Mouse (Mus musculus): Measurements from ENCODE around the gene Spata3. TPM values are rescaled to one million over a fixed set of nuclear protein-coding genes. Genes with fewer than 3 reads are reported as not detected.
A peak's percentile ranks its signal among the peaks of the same experiment; 100 is the strongest.

Gene Spata3
- polyA plus RNA-seq, 1 experiment from 2014 or later, result not detected

GRCm38 (mm10) chr1:86064271-86064991, 47.8 kb downstream of the Spata3 start, which contains the start of gene Psmd1:
Gene Psmd1, plus strand, starts transcription at chr1:86064387.
- Histone ChIP-seq H3K36me3 (ENCODE audit: insufficient read depth, low read length) (no peaks in the 10 kb centered on the region), H3K4me3 (ENCODE audit: low read depth, low read length) (peak within 1 kb of the TSS; percentile 97), H3K27me3 (replicated peaks; ENCODE audit: insufficient read depth, low read length) (no peaks in the 10 kb centered on the region), H3K9me3 (ENCODE audit: low read length) (no peaks in the 10 kb centered on the region), H3K4me1 (ENCODE audit: insufficient read depth, low read depth, low read length) (peaks cover 9% of the 10 kb centered on the region; the same call in 1 of the 2 replicates), H3K4me2 (replicated peaks; ENCODE audit: low read depth, low read length) (peak within 1 kb of the TSS; percentile 87), H3K27ac (ENCODE audit: low read length) (peak within 1 kb of the TSS; percentile 87), H3K9ac (replicated peaks; ENCODE audit: low read depth) (peak within 1 kb of the TSS; percentile 96)
- TF ChIP-seq EP300 (IDR thresholded peaks at IDR 0.05) (peak; percentile 81), CTCF (IDR thresholded peaks at IDR 0.05) (peak; percentile 93)
- WGBS, result under 1% methylated on average over 44 of the region's 47 CpGs
- peak; percentile 96 for DNase-seq (ENCODE audit: low spot score)
- ATAC-seq, result peak; percentile 94

- WGBS, result 90% methylated on average over 2 of the region's 2 CpGs
- H3K9me3 ChIP-seq (ENCODE audit: low read length), result no peaks in the 10 kb centered on the region
- TF ChIP-seq EP300 (IDR thresholded peaks at IDR 0.05) (no peak), CTCF (IDR thresholded peaks at IDR 0.05) (no peak)
- ATAC-seq (no peak), DNase-seq (ENCODE audit: low spot score) (no peak)
- H3K27me3 ChIP-seq (replicated peaks; ENCODE audit: insufficient read depth, low read length), result no peaks in the 10 kb centered on the region
- no peak overlapping the region for H3K4me3 ChIP-seq (ENCODE audit: low read depth, low read length)
- no peak overlapping the region for H3K4me2 ChIP-seq (replicated peaks; ENCODE audit: low read depth, low read length)
- H3K9ac ChIP-seq (replicated peaks; ENCODE audit: low read depth), result no peak overlapping the region
- H3K36me3 ChIP-seq (ENCODE audit: insufficient read depth, low read length), result peaks cover 46% of the 10 kb centered on the region
- H3K4me1 ChIP-seq (ENCODE audit: insufficient read depth, low read depth, low read length), result no peaks in the 10 kb centered on the region
- H3K27ac ChIP-seq (ENCODE audit: low read length), result no peak overlapping the region
Measured at GRCm38 (mm10) chr1:86076565-86076964, 59.9 kb downstream of the Spata3 start.

Other genes starting within 250 kb of the Spata3 start
- 1.5 and 1.8 TPM in 2 replicates for gene A630001G21Rik, start 238.2 kb upstream of the Spata3 start, polyA plus RNA-seq (2015; fragmentation: Nextera tagmentation; extraction: Ambion mirVana)
- 37.3 and 37.7 TPM in 2 replicates for gene Cab39, start 223.4 kb upstream of the Spata3 start, polyA plus RNA-seq (2015; fragmentation: Nextera tagmentation; extraction: Ambion mirVana)
- gene Itm2c, start 122.5 kb upstream of the Spata3 start, polyA plus RNA-seq (2015; fragmentation: Nextera tagmentation; extraction: Ambion mirVana), result 221 and 244 TPM in 2 replicates
- 0.11 and 0.30 TPM in 2 replicates for gene 4933407L21Rik, start 88.3 kb upstream of the Spata3 start, polyA plus RNA-seq (2015; fragmentation: Nextera tagmentation; extraction: Ambion mirVana)
- gene Gpr55, start 55.8 kb upstream of the Spata3 start, polyA plus RNA-seq (2015; fragmentation: Nextera tagmentation; extraction: Ambion mirVana), result 0.14 and 0.26 TPM in 2 replicates
- 0.24 and 0.41 TPM in 2 replicates for gene 2810459M11Rik, start 29.0 kb downstream of the Spata3 start, polyA plus RNA-seq (2015; fragmentation: Nextera tagmentation; extraction: Ambion mirVana)
- 85.1 and 86.2 TPM in 2 replicates for gene Psmd1, start 47.6 kb downstream of the Spata3 start, polyA plus RNA-seq (2015; fragmentation: Nextera tagmentation; extraction: Ambion mirVana)
- gene Htr2b, start 95.2 kb downstream of the Spata3 start, polyA plus RNA-seq (2015; fragmentation: Nextera tagmentation; extraction: Ambion mirVana), result 1.0 and 1.2 TPM in 2 replicates
- 0.16 TPM in 1 of 2 replicates, not detected in the other for gene Gm21972, start 116.8 kb downstream of the Spata3 start, polyA plus RNA-seq (2015; fragmentation: Nextera tagmentation; extraction: Ambion mirVana)
- gene Armc9, start 138.0 kb downstream of the Spata3 start, polyA plus RNA-seq (2015; fragmentation: Nextera tagmentation; extraction: Ambion mirVana), result 8.7 and 9.8 TPM in 2 replicates